Mouse (Mus musculus) heart, embryonic 13.5 days (tissue): ENCODE measurements around the gene Dync1i1. TPM values are rescaled to one million over a fixed set of nuclear protein-coding genes. Genes with fewer than 3 reads are reported as not detected.

ENCODE experiments used
- ATAC-seq: fragments of 200-750 bp; cut with Nextera tagmentation; 2 replicates; pipeline ENCODE4 v1.8.0; 2017; ENCODE audit warnings: moderate TSS enrichment; ENCODE audit not compliant: insufficient number of reproducible peaks, low FRiP score, low TSS enrichment; ENCODE audit errors: extremely low read depth
- H3K27ac ChIP-seq: fragments of 300-500 bp; sonication (generic); replicated peaks from 2 replicates; pipeline ENCODE4 v1.5.1; 2015; ENCODE audit warnings: moderate library complexity, mild to moderate bottlenecking, inconsistent platforms
- H3K27me3 ChIP-seq: fragments of 300-500 bp; sonication (generic); replicated peaks from 2 replicates; pipeline ENCODE4 v1.6.1; 2015; ENCODE audit warnings: mild to moderate bottlenecking, inconsistent platforms
- H3K36me3 ChIP-seq: fragments of 300-500 bp; sonication (generic); 2 replicates; pipeline ENCODE4 v1.6.1; 2015; ENCODE audit warnings: mild to moderate bottlenecking, inconsistent platforms
- H3K4me1 ChIP-seq: fragments of 300-500 bp; sonication (generic); 2 replicates; pipeline ENCODE4 v1.6.1; 2015; ENCODE audit warnings: inconsistent platforms
- H3K4me2 ChIP-seq: fragments of 300-500 bp; sonication (generic); 2 replicates; pipeline ENCODE4 v1.6.1; 2015; ENCODE audit warnings: inconsistent platforms, mild to moderate bottlenecking, moderate library complexity
- H3K4me3 ChIP-seq: fragments of 300-500 bp; sonication (generic); 2 replicates; pipeline ENCODE4 v1.5.1; 2015; ENCODE audit warnings: moderate library complexity, mild to moderate bottlenecking, inconsistent platforms
- H3K9ac ChIP-seq: fragments of 300-500 bp; sonication (generic); 2 replicates; pipeline ENCODE4 v1.6.1; 2015; ENCODE audit warnings: inconsistent platforms, mild to moderate bottlenecking, moderate library complexity
- H3K9me3 ChIP-seq: fragments of 300-500 bp; sonication (generic); 2 replicates; pipeline ENCODE4 v1.6.1; 2016; ENCODE audit warnings: inconsistent platforms
- WGBS: fragments of 180-500 bp; shearing (Covaris S2); methylation state at CpG from one replicate; pipeline ENCODE4 v1.1.7; 2015; ENCODE audit warnings: mixed read lengths; 5-methylcytosine and 5-hydroxymethylcytosine counted together
- polyA plus RNA-seq: library from polyadenylated mRNA; unstranded; fragments of >200 nt; fragmentation: Nextera tagmentation; extraction: Ambion mirVana; gene quantifications from 2 replicates; pipeline ENCODE4 v1.2.1, GENCODE M21; 2015

Gene Dync1i1
- polyA plus RNA-seq, 1 experiment from 2014 or later = 3.4 TPM

GRCm38 (mm10) chr6:5775461-5775860 is 50.0 kb downstream of the Dync1i1 start:
- WGBS = 68% methylated on average over 3 of the region's 3 CpGs
- H3K27me3 ChIP-seq = no peaks in the 10 kb centered on the region
- no peak overlapping the region for H3K4me3 ChIP-seq
- H3K9me3 ChIP-seq = no peaks in the 10 kb centered on the region
- H3K4me1 ChIP-seq = no peaks in the 10 kb centered on the region
- no peak overlapping the region for H3K9ac ChIP-seq
- H3K4me2 ChIP-seq = no peak overlapping the region
- H3K36me3 ChIP-seq = no peaks in the 10 kb centered on the region
- no peak overlapping the region for H3K27ac ChIP-seq
- no peak for ATAC-seq

- no peaks in the 10 kb centered on the region for H3K27me3 ChIP-seq
- no peak overlapping the region for H3K27ac ChIP-seq
- no peak overlapping the region for H3K9ac ChIP-seq
- ATAC-seq = no peak
- whole genome bisulfite sequencing = 62% methylated on average over 6 of the region's 6 CpGs
- no peak overlapping the region for H3K4me3 ChIP-seq
- H3K4me2 ChIP-seq = no peak overlapping the region
- no peaks in the 10 kb centered on the region for H3K36me3 ChIP-seq
- no peaks in the 10 kb centered on the region for H3K4me1 ChIP-seq
- no peaks in the 10 kb centered on the region for H3K9me3 ChIP-seq
Observed at GRCm38 (mm10) chr6:5781752-5782151, 56.3 kb downstream of the Dync1i1 start.

GRCm38 (mm10) chr6:5783830-5784229 is 58.4 kb downstream of the Dync1i1 start:
- Histone ChIP-seq H3K4me2 (no peak overlapping the region), H3K9ac (no peak overlapping the region), H3K27ac (no peak overlapping the region), H3K9me3 (no peaks in the 10 kb centered on the region), H3K27me3 (no peaks in the 10 kb centered on the region), H3K4me1 (no peaks in the 10 kb centered on the region), H3K4me3 (no peak overlapping the region), H3K36me3 (no peaks in the 10 kb centered on the region)
- ATAC-seq = no peak
- WGBS = 86% methylated on average over 14 of the region's 14 CpGs

GRCm38 (mm10) chr6:5790607-5791006 is 65.2 kb downstream of the Dync1i1 start:
- no peak overlapping the region for H3K9ac ChIP-seq
- no peaks in the 10 kb centered on the region for H3K9me3 ChIP-seq
- H3K27ac ChIP-seq = no peak overlapping the region
- H3K27me3 ChIP-seq = no peaks in the 10 kb centered on the region
- peaks cover 5% of the 10 kb centered on the region for H3K4me1 ChIP-seq
- H3K4me2 ChIP-seq = no peak overlapping the region
- no peaks in the 10 kb centered on the region for H3K36me3 ChIP-seq
- 65% methylated on average over 7 of the region's 7 CpGs for WGBS
- no peak for ATAC-seq
- H3K4me3 ChIP-seq = no peak overlapping the region

GRCm38 (mm10) chr6:5794106-5794753 is 68.8 kb downstream of the Dync1i1 start:
- 57% methylated on average over 5 of the region's 5 CpGs for WGBS
- Histone ChIP-seq H3K9me3 (no peaks in the 10 kb centered on the region), H3K4me3 (no peak overlapping the region), H3K9ac (no peak overlapping the region), H3K4me1 (peaks cover 5% of the 10 kb centered on the region), H3K36me3 (no peaks in the 10 kb centered on the region), H3K4me2 (no peak overlapping the region), H3K27me3 (no peaks in the 10 kb centered on the region), H3K27ac (no peak overlapping the region)
- no peak for ATAC-seq

GRCm38 (mm10) chr6:5795314-5795713 is 69.9 kb downstream of the Dync1i1 start:
- H3K4me1 ChIP-seq = peaks cover 5% of the 10 kb centered on the region
- H3K4me3 ChIP-seq = no peak overlapping the region
- H3K9ac ChIP-seq = no peak overlapping the region
- no peaks in the 10 kb centered on the region for H3K9me3 ChIP-seq
- ATAC-seq = no peak
- 54% methylated on average over 2 of the region's 2 CpGs for WGBS
- H3K27ac ChIP-seq = no peak overlapping the region
- H3K27me3 ChIP-seq = no peaks in the 10 kb centered on the region
- no peak overlapping the region for H3K4me2 ChIP-seq
- no peaks in the 10 kb centered on the region for H3K36me3 ChIP-seq

GRCm38 (mm10) chr6:5802124-5802839 is 76.8 kb downstream of the Dync1i1 start:
- no peak overlapping the region for H3K27ac ChIP-seq
- no peak overlapping the region for H3K4me2 ChIP-seq
- peaks cover 8% of the 10 kb centered on the region for H3K4me1 ChIP-seq
- WGBS = 44% methylated on average over 6 of the region's 6 CpGs
- no peaks in the 10 kb centered on the region for H3K27me3 ChIP-seq
- H3K4me3 ChIP-seq = no peak overlapping the region
- no peak for ATAC-seq
- H3K9ac ChIP-seq = no peak overlapping the region
- H3K36me3 ChIP-seq = no peaks in the 10 kb centered on the region
- no peaks in the 10 kb centered on the region for H3K9me3 ChIP-seq

GRCm38 (mm10) chr6:5802840-5803491 is 77.5 kb downstream of the Dync1i1 start:
- H3K36me3 ChIP-seq = no peaks in the 10 kb centered on the region
- H3K27ac ChIP-seq = 0 out of 2 replicates have a peak overlapping the region, but pooled peaks have one; percentile 13
- H3K9ac ChIP-seq = no peak overlapping the region
- H3K9me3 ChIP-seq = no peaks in the 10 kb centered on the region
- H3K4me1 ChIP-seq = peaks cover 15% of the 10 kb centered on the region
- WGBS = 57% methylated on average over 11 of the region's 11 CpGs
- no peak overlapping the region for H3K4me3 ChIP-seq
- H3K27me3 ChIP-seq = no peaks in the 10 kb centered on the region
- H3K4me2 ChIP-seq = no peak overlapping the region
- ATAC-seq = no peak

GRCm38 (mm10) chr6:5808008-5808421 is 82.6 kb downstream of the Dync1i1 start:
- Histone ChIP-seq H3K9me3 (no peaks in the 10 kb centered on the region), H3K4me3 (no peak overlapping the region), H3K4me2 (peak overlapping the region; percentile 39), H3K4me1 (peaks cover 16% of the 10 kb centered on the region), H3K36me3 (no peaks in the 10 kb centered on the region), H3K9ac (no peak overlapping the region), H3K27me3 (no peaks in the 10 kb centered on the region), H3K27ac (no peak overlapping the region; the same call in 1 of the 2 replicates)
- no peak; the same call in 1 of the 2 replicates for ATAC-seq
- WGBS = 32% methylated on average over 3 of the region's 3 CpGs

GRCm38 (mm10) chr6:5812076-5812475 is 86.6 kb downstream of the Dync1i1 start:
- Histone ChIP-seq H3K4me1 (peaks cover 14% of the 10 kb centered on the region), H3K27me3 (no peaks in the 10 kb centered on the region), H3K36me3 (no peaks in the 10 kb centered on the region), H3K9ac (no peak overlapping the region), H3K4me3 (no peak overlapping the region), H3K27ac (no peak overlapping the region), H3K9me3 (no peaks in the 10 kb centered on the region), H3K4me2 (no peak overlapping the region)
- ATAC-seq = no peak
- 63% methylated on average over 1 of the region's 1 CpGs for WGBS

GRCm38 (mm10) chr6:5819674-5820073 is 94.2 kb downstream of the Dync1i1 start:
- H3K9me3 ChIP-seq = no peaks in the 10 kb centered on the region
- 79% methylated on average over 3 of the region's 3 CpGs for whole genome bisulfite sequencing
- H3K27me3 ChIP-seq = no peaks in the 10 kb centered on the region
- no peak overlapping the region for H3K9ac ChIP-seq
- no peaks in the 10 kb centered on the region for H3K4me1 ChIP-seq
- ATAC-seq = no peak
- H3K27ac ChIP-seq = no peak overlapping the region
- no peak overlapping the region for H3K4me3 ChIP-seq
- no peaks in the 10 kb centered on the region for H3K36me3 ChIP-seq
- no peak overlapping the region for H3K4me2 ChIP-seq
